Mouse (Mus musculus) neural tube, embryonic 15.5 days (tissue): Measurements from ENCODE around the gene Ppp1r3e. TPM values are rescaled to one million over a fixed set of nuclear protein-coding genes. Genes with fewer than 3 reads are reported as not detected.

Experiments
- ATAC-seq: fragments of 200-750 bp; cut with Nextera tagmentation; 2 replicates; pipeline ENCODE4 v1.8.0; 2017; ENCODE audit warnings: mild to moderate bottlenecking, moderate TSS enrichment, moderate library complexity; ENCODE audit not compliant: low FRiP score
- H3K27ac ChIP-seq: fragments of 300-500 bp; sonication (generic); replicated peaks from 2 replicates; pipeline ENCODE4 v1.5.1; 2015; ENCODE audit warnings: mild to moderate bottlenecking, inconsistent platforms
- H3K27me3 ChIP-seq: fragments of 300-500 bp; sonication (generic); replicated peaks from 2 replicates; pipeline ENCODE4 v1.6.1; 2015; ENCODE audit warnings: inconsistent platforms
- H3K36me3 ChIP-seq: fragments of 300-500 bp; sonication (generic); 2 replicates; pipeline ENCODE4 v1.6.1; 2015; ENCODE audit warnings: inconsistent platforms
- H3K4me1 ChIP-seq: fragments of 300-500 bp; sonication (generic); 2 replicates; pipeline ENCODE4 v1.6.1; 2015; ENCODE audit warnings: inconsistent platforms
- H3K4me2 ChIP-seq: fragments of 300-500 bp; sonication (generic); 2 replicates; pipeline ENCODE4 v1.6.1; 2015; ENCODE audit warnings: inconsistent platforms, mild to moderate bottlenecking, moderate library complexity
- H3K4me3 ChIP-seq: fragments of 300-500 bp; sonication (generic); replicated peaks from 2 replicates; pipeline ENCODE4 v1.5.1; 2015; ENCODE audit warnings: mild to moderate bottlenecking, inconsistent platforms
- H3K9ac ChIP-seq: fragments of 300-500 bp; sonication (generic); replicated peaks from 2 replicates; pipeline ENCODE4 v1.6.1; 2015; ENCODE audit warnings: mild to moderate bottlenecking, inconsistent platforms
- H3K9me3 ChIP-seq: fragments of 300-500 bp; sonication (generic); replicated peaks from 2 replicates; pipeline ENCODE4 v1.6.1; 2016; ENCODE audit warnings: inconsistent platforms
- WGBS: fragments of 180-500 bp; shearing (Covaris S2); methylation state at CpG from one replicate; pipeline ENCODE4 v1.1.7; 2015; ENCODE audit warnings: mixed read lengths; 5-methylcytosine and 5-hydroxymethylcytosine counted together
- polyA plus RNA-seq: library from polyadenylated mRNA; unstranded; fragments of >200 nt; fragmentation: Nextera tagmentation; extraction: Ambion mirVana; gene quantifications from 2 replicates; pipeline ENCODE4 v1.2.1, GENCODE M21; 2015

The Ppp1r3e gene
- polyA plus RNA-seq, 1 experiment from 2014 or later, result 4.0 TPM

DNA sequence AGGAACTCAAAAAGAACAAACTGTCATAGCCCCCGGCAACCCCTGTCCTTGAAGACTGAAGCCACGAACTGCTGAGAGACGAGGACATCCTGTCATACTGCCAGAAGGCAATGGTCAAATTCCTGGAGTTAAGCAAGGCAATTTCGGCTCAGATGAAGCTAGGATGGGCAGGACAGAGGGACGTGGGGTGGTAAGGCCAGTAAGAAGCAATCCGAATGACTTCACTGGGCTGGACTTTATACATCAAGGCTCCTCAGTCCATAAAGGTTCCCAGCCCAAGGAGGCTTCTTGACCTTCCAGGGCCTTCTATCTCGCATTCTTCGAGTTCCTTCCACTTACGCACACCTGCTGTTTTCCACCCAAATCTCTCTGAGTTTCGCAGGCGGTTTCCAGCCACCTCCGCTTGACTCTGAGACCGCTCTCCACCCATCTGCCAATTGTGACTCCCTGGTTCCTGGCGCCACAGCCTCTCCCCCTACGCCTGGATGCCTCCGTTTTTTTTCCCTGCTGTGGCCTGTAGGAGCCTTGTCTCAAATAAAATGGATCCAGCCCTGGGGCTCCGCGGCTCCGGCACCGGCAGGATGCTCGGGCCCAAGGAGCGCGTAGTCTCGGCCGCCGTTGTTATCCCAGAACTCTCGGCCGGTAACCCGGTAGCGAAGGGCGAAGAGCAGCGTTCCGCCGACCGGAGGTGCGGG, 1.4 kb downstream of the Ppp1r3e start:
- peak; percentile 67 for ATAC-seq

DNA sequence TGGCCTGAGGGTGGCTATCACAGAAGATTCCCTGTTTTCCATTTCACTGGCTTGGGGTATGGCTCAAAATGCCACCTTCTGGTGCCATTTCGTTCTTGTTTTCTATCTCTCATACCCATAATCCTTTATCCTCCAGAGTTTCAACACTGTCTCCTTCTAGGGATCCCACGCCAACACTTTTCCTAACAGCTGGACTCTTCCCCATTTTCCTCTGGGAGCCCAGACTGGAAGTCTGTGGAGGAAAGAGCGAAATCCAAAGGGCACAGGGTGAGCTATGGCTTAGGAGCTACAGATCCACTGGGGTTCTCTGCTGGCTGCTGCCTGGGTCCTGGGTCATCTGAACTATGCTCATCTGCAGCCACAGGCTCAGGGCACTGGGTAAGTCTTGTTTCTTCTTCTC, 3.2 kb downstream of the Ppp1r3e start:
- Histone ChIP-seq H3K4me2 (no peak overlapping the region), H3K27ac (no peak overlapping the region), H3K27me3 (no peaks in the 10 kb centered on the region; the same call in 1 of the 2 replicates), H3K9ac (no peak overlapping the region), H3K9me3 (no peaks in the 10 kb centered on the region), H3K4me1 (peaks cover 16% of the 10 kb centered on the region), H3K4me3 (no peak overlapping the region), H3K36me3 (no peaks in the 10 kb centered on the region)
- no peak for ATAC-seq
- WGBS, result 91% methylated on average over 3 of the region's 3 CpGs

More for the DNA sequence above, 1.4 kb downstream of the Ppp1r3e start:
- H3K27ac ChIP-seq, result peak overlapping the region; percentile 95
- H3K4me3 ChIP-seq, result peak overlapping the region; percentile 71
- H3K4me2 ChIP-seq, result peak overlapping the region; percentile 96
- WGBS, result 2% methylated on average over 36 of the region's 36 CpGs
- no peaks in the 10 kb centered on the region for H3K36me3 ChIP-seq
- peaks cover 16% of the 10 kb centered on the region for H3K4me1 ChIP-seq
- H3K27me3 ChIP-seq, result no peaks in the 10 kb centered on the region; the same call in 1 of the 2 replicates
- peak overlapping the region; percentile 84 for H3K9ac ChIP-seq
- H3K9me3 ChIP-seq, result no peaks in the 10 kb centered on the region

DNA sequence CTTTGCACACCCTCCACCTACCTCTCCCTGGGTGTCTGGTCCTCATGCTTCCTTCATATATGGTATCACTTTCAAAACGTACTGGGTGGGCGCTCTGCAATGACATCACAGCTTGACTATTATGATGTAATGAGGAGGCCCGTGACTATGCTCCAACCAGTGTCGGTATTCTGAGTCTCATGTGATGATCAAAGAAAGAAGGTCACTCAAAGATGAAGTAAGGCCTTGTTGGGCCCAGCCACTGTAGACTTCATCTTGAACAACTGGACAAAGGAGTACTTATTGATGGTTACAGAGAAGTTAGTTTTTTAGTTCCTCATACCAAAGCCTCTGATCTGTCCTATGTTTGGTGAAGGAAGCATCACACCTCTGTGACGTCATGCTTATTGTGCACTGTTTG, 6.5 kb downstream of the Ppp1r3e start, which contains the start of gene Homez:
TSS of gene Homez (minus strand) at position 101 of the 400 bp plus-strand sequence.
- Histone ChIP-seq H3K9ac (no peak within 1 kb of the TSS), H3K4me3 (no peak within 1 kb of the TSS), H3K36me3 (no peaks in the 10 kb centered on the region), H3K27me3 (no peaks in the 10 kb centered on the region), H3K9me3 (no peaks in the 10 kb centered on the region), H3K27ac (no peak within 1 kb of the TSS), H3K4me1 (peaks cover 8% of the 10 kb centered on the region), H3K4me2 (no peak within 1 kb of the TSS)
- WGBS, result 91% methylated on average over 5 of the region's 5 CpGs
- no peak for ATAC-seq

DNA sequence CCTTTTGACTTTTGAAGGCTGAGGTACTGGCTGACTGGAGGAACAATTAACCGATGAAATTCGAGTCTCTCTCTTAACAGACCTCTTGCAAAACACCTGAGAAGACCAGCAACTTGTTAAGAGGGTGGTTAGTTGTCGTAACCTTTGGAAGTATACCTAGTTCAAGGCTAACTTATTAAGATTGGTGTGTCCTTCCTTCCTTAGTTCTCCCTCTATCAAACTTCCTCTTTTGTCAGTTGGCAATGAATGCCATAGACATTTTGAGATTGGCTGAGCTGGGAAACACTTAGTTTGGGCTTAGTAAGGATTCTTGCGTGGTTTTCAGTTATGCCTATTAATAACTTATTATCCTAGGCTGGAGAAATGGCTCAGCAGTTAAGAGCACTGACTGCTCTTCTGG, 9.3 kb downstream of the Ppp1r3e start:
- H3K4me3 ChIP-seq, result no peak overlapping the region
- no peaks in the 10 kb centered on the region for H3K27me3 ChIP-seq
- ATAC-seq, result no peak
- H3K4me1 ChIP-seq, result peaks cover 7% of the 10 kb centered on the region
- no peak overlapping the region for H3K27ac ChIP-seq
- H3K9me3 ChIP-seq, result no peaks in the 10 kb centered on the region
- no peak overlapping the region for H3K9ac ChIP-seq
- 94% methylated on average over 4 of the region's 4 CpGs for WGBS
- no peaks in the 10 kb centered on the region for H3K36me3 ChIP-seq
- H3K4me2 ChIP-seq, result no peak overlapping the region

DNA sequence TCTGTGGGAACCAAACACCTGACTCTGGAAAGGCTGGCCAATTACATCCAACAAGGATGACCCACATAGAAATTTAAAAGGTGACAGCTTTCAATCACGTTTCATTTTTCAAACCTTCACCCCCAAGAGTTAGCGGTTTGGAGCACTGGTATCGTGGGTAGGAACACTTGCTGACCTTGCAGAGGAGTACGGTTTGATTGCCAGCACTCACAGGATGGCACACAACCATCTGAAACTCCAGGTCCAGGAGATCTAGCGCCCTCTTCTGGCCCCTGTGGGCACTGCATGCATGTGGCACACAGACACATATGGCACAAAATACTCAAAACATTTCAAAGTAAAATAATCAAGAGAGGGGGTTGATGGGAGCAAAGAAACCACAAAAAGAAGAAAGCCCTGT, 10.4 kb downstream of the Ppp1r3e start:
- WGBS, result 58% methylated on average over 5 of the region's 5 CpGs
- ATAC-seq, result no peak
- Histone ChIP-seq H3K27ac (no peak overlapping the region), H3K4me3 (no peak overlapping the region), H3K9ac (no peak overlapping the region), H3K4me1 (peaks cover 8% of the 10 kb centered on the region), H3K27me3 (no peaks in the 10 kb centered on the region), H3K36me3 (no peaks in the 10 kb centered on the region), H3K4me2 (no peak overlapping the region), H3K9me3 (no peaks in the 10 kb centered on the region)

DNA sequence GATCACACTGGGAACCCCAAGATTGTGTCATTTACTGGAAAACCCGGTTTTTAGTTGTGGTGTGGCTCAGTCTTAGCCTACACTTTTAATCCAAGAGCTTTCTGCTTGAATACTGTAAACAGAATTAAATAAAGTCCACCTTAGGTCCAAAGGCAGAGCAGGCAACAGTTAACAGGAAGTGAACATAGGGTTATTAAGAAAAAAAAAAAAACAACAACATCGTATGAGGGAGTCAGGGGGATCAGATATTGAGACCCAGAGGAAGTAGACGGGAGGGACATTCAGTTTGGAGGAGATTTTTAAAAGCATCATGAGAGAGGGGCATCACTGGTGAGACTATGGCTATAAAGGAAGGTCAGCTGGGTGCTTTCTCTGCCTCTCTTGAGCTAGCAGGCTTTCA, 11.1 kb downstream of the Ppp1r3e start:
- ATAC-seq, result no peak
- Histone ChIP-seq H3K4me2 (no peak overlapping the region), H3K36me3 (no peaks in the 10 kb centered on the region), H3K9me3 (no peaks in the 10 kb centered on the region), H3K4me1 (peaks cover 10% of the 10 kb centered on the region), H3K4me3 (no peak overlapping the region), H3K27me3 (no peaks in the 10 kb centered on the region), H3K27ac (no peak overlapping the region), H3K9ac (no peak overlapping the region)
- 64% methylated on average over 3 of the region's 3 CpGs for WGBS

DNA sequence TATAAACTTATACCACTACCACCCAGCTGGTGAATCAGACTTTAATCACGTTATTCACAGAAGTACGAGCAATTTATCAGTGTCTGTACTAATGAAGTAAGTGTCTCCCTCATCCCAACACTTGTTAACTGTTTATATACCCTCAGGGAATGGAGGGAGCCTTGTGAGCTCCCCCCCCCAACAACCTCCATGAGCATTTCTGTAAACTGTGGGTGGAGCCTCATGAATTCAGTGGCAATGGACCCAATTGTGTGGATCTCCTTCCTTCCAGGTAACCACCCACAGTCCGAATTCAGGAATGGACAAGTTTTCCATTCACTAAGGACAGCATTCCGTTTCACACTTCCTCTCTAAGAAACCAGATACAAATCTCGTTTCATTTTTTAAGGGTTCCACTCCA, 11.7 kb downstream of the Ppp1r3e start:
- no peak for ATAC-seq
- no peak overlapping the region for H3K27ac ChIP-seq
- H3K36me3 ChIP-seq, result no peaks in the 10 kb centered on the region
- WGBS, result 85% methylated on average over 5 of the region's 5 CpGs
- peaks cover 10% of the 10 kb centered on the region for H3K4me1 ChIP-seq
- no peak overlapping the region for H3K4me2 ChIP-seq
- H3K9ac ChIP-seq, result no peak overlapping the region
- no peaks in the 10 kb centered on the region for H3K27me3 ChIP-seq
- no peak overlapping the region for H3K4me3 ChIP-seq
- H3K9me3 ChIP-seq, result no peaks in the 10 kb centered on the region

DNA sequence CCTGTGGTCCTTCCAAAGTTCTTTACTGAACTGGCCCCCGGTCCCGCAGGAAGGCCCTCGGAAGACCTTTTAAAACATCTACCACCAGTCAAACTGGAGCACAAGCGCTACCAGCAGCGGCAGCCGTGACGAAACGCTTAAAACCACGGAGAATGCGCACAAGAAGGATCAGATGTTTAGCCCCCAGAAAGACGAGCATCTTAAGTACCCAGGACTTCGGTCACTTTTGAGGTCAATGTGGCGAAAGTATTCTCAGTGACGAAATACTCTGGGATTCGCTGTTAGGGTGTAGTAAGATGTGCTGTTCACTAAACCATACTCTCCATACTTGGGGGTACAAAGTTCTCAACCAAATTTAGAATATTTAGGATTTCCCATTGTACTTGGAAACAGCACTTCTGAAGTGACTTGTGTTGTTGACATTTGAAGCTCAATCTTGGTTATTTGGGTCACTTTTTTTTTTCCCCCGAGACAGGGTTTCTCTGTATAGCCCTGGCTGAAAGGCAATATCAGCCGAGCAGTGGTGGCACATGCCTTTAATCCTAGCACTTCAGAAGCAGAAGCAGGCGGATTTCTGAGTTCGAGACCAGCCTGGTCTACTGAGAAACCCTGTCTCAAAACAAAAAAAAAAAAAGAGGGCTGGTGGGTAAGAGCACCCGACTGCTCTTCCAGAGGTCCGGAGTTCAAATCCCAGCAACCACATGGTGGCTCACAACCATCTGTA, 12.9 kb downstream of the Ppp1r3e start:
- WGBS, result 16% methylated on average over 21 of the region's 21 CpGs
- Histone ChIP-seq H3K36me3 (no peaks in the 10 kb centered on the region), H3K27me3 (no peaks in the 10 kb centered on the region), H3K4me3 (peak overlapping the region; percentile 97), H3K27ac (peak overlapping the region; percentile 86), H3K9ac (peak overlapping the region; percentile 96), H3K9me3 (no peaks in the 10 kb centered on the region), H3K4me1 (peaks cover 10% of the 10 kb centered on the region), H3K4me2 (peak overlapping the region; percentile 86)
- peak; percentile 23 for ATAC-seq

DNA sequence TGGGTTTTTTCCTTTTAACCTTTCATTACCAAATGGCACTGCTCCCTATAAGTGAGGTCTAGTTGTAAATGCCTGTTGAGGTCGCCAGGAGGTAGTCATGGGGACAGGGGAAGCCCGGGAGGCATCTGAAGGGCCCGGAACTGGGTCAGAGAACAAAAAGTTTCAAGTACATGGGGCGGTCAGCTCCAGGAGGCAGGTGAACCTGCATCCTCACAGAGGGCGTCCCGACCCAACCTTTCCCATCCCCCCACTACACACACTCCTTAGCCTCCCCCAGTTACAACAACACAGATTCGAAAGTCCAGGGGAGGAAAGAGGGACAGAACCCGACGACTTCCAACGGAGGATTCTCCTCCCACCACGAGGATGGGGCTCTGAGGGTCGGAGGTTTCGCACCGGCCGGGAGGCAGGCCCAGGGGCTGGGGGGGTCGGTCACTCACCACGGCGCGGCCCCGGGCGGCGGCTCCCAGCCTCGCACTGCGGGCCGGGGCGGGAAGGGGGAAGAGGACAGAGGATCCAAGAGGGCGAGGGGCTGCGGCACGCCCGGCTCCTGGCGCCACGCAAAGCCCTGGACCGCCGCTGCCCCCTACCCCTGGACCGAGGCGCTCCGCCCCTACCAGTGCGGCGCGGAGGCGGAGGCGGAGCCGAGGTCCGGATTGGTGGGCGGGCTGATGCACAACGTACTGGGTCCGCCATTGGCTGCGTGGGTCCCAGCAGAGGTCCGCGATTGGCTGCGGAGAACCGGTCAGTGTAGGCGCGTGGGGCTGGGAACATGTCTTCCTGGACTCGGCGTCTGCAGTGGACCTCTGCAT, 13.6 kb downstream of the Ppp1r3e start:
- under 1% methylated on average over 52 of the region's 56 CpGs for WGBS

DNA sequence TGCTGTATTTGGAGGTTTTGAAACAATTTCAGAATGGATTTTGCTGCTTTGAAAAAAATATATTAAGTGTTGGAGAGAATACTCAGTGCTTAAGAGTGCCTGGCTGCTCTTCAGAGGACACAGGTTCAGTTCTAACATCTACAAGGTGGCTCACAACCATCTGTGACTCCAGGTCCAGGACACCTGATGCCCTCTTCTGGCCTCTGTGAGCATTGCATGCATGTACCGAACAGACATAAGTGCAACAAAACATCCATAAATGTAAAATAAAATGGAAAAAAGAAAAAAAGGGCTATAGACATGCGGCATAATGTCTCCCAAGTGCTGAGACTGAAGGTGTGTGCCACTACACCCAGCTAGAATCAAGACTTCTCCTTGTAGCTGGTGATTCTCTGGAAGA, 16.8 kb downstream of the Ppp1r3e start:
- H3K27me3 ChIP-seq, result no peaks in the 10 kb centered on the region
- no peak for ATAC-seq
- H3K9me3 ChIP-seq, result no peaks in the 10 kb centered on the region
- H3K4me3 ChIP-seq, result no peak overlapping the region
- no peak overlapping the region for H3K4me2 ChIP-seq
- peaks cover 18% of the 10 kb centered on the region for H3K36me3 ChIP-seq
- H3K27ac ChIP-seq, result no peak overlapping the region
- no peak overlapping the region for H3K9ac ChIP-seq
- peaks cover 10% of the 10 kb centered on the region for H3K4me1 ChIP-seq
- 32% methylated on average over 2 of the region's 2 CpGs for WGBS

More for the DNA sequence above, 13.6 kb downstream of the Ppp1r3e start:
- peak overlapping the region; percentile 86 for H3K27ac ChIP-seq
- peak overlapping the region; percentile 97 for H3K4me3 ChIP-seq
- H3K9me3 ChIP-seq, result no peaks in the 10 kb centered on the region
- peak overlapping the region; percentile 86 for H3K4me2 ChIP-seq
- H3K36me3 ChIP-seq, result no peaks in the 10 kb centered on the region
- peak; percentile 100 for ATAC-seq
- H3K9ac ChIP-seq, result peak overlapping the region; percentile 96
- no peaks in the 10 kb centered on the region for H3K27me3 ChIP-seq
- H3K4me1 ChIP-seq, result peaks cover 10% of the 10 kb centered on the region

DNA sequence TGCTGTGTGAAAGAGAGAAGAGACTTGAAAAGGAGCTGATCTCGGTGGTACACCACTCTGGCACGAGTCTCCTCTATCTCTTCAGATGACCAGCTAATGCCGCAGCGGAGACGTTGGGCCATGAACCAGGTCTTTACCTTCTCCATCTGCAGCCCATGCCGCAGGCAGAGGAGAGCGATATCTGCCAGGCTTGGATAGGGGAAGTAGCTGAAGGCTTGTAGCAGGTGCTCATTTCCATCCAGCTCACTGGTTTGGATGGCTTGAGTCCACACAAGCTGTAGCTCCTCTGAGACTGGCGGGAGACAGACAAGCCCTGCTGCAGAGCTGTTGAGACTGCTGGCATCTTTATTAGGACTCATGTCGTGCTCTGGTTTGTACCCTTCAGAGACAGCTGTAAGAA, 19.5 kb downstream of the Ppp1r3e start:
- no peaks in the 10 kb centered on the region for H3K9me3 ChIP-seq
- peaks cover 24% of the 10 kb centered on the region for H3K36me3 ChIP-seq
- peaks cover 2% of the 10 kb centered on the region; the same call in 1 of the 2 replicates for H3K4me1 ChIP-seq
- H3K9ac ChIP-seq, result no peak overlapping the region
- H3K4me2 ChIP-seq, result no peak overlapping the region
- WGBS, result 95% methylated on average over 9 of the region's 9 CpGs
- H3K4me3 ChIP-seq, result no peak overlapping the region
- H3K27me3 ChIP-seq, result no peaks in the 10 kb centered on the region
- H3K27ac ChIP-seq, result no peak overlapping the region
- no peak for ATAC-seq
